Mouse (Mus musculus) B cell, adult 67 days (primary cell): ENCODE results near the gene Glyat. TPM values are rescaled to one million over a fixed set of nuclear protein-coding genes. Genes with fewer than 3 reads are reported as not detected.

Source experiments
- total RNA-seq, 2 experiments: library from RNA; stranded (reverse); gene quantifications; 4 replicates each; pipeline ENCODE4 v1.2.4; 2023

Gene Glyat
- not detected for total RNA-seq

DNA sequence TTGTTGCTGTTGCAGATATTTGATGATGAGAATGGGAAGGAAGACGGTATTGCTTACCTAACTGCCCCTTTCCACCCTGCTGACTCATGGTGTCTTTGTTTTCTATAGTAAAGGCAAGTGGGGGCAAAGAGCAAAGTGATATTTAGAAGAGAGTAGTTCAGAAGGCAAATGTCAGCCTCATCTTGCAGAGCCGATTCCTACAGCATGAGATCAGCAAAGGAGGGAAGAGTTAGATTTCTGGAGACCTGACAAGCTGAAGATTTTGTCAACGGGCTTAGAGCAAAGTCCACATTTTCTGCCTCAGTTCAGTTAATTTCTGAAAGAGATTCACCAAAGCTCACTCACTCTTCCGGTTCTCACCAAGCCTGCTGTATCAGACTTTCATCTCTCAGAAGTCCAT is at the start of gene Glyat:
Gene Glyat (plus strand): TSS at position 133 of the 400 bp plus-strand sequence.

DNA sequence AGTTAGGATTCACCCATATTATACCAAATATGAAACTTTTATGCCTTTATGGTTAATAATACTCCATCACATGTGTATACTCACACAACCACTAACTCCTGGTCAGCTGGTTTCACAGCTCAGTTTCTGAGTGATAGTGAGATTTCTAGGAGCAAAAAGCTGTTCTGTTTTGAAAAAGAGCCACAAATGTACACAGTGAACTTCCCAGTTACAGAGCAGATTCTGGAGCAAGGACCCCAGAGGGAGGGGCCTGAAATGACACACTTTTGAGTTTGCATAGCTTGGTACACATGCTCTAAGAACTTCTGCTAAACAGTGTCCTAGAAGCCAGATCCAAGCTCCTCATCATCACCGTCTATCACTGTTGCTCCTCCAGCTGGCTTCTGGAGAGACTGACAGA is 33.4 kb upstream of the Glyat start, which contains the start of gene Gm4952:
Gene Gm4952 (plus strand): TSS at position 301 of the 400 bp plus-strand sequence.

DNA sequence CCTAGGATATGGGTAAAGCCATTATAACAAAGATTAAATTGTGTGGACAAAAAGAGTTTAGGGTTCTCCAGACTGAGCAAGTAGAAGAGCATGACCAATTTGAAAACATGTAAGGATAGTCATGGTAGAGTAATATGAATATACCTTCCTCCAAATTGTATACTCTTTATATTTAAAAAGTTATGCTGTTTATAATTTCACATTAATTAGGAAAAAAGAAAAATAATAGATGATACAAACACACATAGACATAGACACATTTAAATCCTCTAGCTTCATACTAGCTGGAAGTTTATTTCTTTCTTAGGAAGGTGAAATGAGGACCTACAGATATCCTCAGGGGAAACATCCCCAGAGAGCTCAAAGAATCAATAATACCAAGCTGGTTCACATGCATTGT is 37.0 kb downstream of the Glyat start, which contains the start of gene Olfr1442:
Gene Olfr1442 (plus strand): TSS at position 301 of the 400 bp plus-strand sequence.

GRCm38 (mm10) chr19:12677812-12678211 is 44.7 kb downstream of the Glyat start, which contains the start of gene Olfr1443:
Olfr1443 (plus strand) TSS chr19:12678112.

GRCm38 (mm10) chr19:12695590-12695989 is 62.5 kb downstream of the Glyat start, which contains the start of gene Keg1:
Keg1 (plus strand) TSS chr19:12695786.

Other genes with a start within 250 kb of the Glyat start
- not detected for gene Olfr1440, start 246.0 kb upstream of the Glyat start, total RNA-seq
- gene Olfr1441, start 215.9 kb upstream of the Glyat start, total RNA-seq: not detected
- gene Pfpl, start 205.4 kb upstream of the Glyat start, total RNA-seq: not detected
- gene Mpeg1, start 172.5 kb upstream of the Glyat start, total RNA-seq: 10 to 100 TPM; 28.9 to 39.3 TPM
- gene Dtx4, start 131.9 kb upstream of the Glyat start, total RNA-seq: 1 to 10 TPM; 6.6 to 9.8 TPM
- gene Fam111a, start 87.6 kb upstream of the Glyat start, total RNA-seq: 100 to 1,000 TPM; 155 to 164 TPM
- not detected for gene Gm4952, start 33.3 kb upstream of the Glyat start, total RNA-seq
- not detected for gene Olfr1442, start 37.1 kb downstream of the Glyat start, total RNA-seq
- not detected for gene Olfr1443, start 44.8 kb downstream of the Glyat start, total RNA-seq
- gene Keg1, start 62.5 kb downstream of the Glyat start, total RNA-seq: not detected
- 1 to 10 TPM; 3.6 to 5.0 TPM for gene Cntf, start 132.3 kb downstream of the Glyat start, total RNA-seq
- 10 to 100 TPM; 93.7 to 98.7 TPM for gene Zfp91, start 162.8 kb downstream of the Glyat start, total RNA-seq
- gene Lpxn, start 162.9 kb downstream of the Glyat start, total RNA-seq: 10 to 100 TPM; 80.8 to 86.4 TPM
- gene Gm5244, start 213.4 kb downstream of the Glyat start, total RNA-seq: 1 to 10 TPM; 5.7 to 6.8 TPM
- under 1 TPM; 0.58 to 0.68 TPM for gene Olfr1444, start 224.0 kb downstream of the Glyat start, total RNA-seq